Mouse (Mus musculus): ENCODE measurements at regions not wholly inside any gene's neighbourhood (a gene's known extent, or its start where the extent isn't known, plus 50 kb on each side); places are given as distances from the start of the nearest gene placed in this dataset.

DNA sequence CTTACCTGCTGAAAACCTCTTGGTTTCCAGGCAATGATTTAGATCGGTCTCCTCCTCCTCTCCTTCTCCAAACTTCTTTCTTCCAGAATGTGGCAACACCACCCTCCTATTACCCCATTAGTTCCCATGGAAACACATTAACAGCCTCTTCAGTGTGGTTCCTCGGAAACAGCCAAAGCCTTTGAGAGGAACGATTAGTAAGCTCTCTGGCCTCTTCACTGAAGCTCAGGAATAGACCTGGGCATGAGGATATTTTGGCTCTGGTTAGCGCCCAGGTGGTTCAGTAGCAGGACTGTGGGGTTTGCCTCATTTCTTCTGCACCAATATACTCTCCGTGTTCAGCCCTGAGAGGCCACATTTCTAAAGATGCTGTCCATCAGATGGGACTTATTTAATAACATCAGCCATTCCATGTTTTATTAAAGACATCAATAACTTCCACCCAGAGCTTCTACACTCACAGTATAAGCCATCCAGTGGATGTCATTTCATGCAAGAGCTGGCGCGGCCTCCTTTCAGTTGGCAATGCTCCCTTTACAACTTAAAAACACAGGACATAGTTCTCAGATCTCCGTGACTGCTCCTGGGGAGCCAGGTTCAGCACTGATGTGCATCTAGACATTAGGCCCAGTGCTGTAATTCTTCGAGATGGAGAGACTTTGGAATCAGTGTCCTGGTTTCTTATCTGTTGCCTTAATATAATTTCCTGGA is 52.9 kb upstream of the Tcl1b2 start:
- 25% methylated on average over 9 of the region's 9 CpGs for whole genome bisulfite sequencing

DNA sequence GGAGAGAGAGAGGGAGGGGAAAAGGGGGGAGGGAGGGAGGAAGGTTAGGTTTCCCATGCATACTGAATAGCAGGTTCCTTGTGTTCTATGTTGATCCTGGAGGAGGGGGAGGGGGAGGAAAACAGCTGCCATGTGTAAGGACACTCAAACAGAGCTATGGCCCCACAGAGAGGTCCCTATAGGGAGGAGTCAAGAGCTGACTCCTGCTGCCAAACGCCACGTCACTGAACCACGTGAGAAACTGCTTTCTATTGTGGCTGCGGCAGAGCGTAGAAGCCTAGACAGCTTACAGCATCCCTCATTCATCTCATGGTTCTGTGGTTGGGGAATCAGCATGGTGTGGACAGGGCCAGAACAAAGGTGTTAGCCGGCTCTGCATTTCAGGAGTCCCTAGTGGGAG is 52.3 kb upstream of the Tcl1b2 start:
- peak overlapping the region; percentile 11; the same call in 1 of the 2 replicates for H3K4me2 ChIP-seq
- H3K27me3 ChIP-seq (replicated peaks): no peaks in the 10 kb centered on the region
- no peaks in the 10 kb centered on the region for H3K36me3 ChIP-seq
- no peak overlapping the region for H3K9ac ChIP-seq (replicated peaks)
- peaks cover 26% of the 10 kb centered on the region for H3K4me1 ChIP-seq
- no peak overlapping the region for H3K4me3 ChIP-seq (replicated peaks)
- no peaks in the 10 kb centered on the region for H3K9me3 ChIP-seq (replicated peaks)
- ATAC-seq (ENCODE audit: low FRiP score): peak; percentile 81
- WGBS: 17% methylated on average over 6 of the region's 6 CpGs
- H3K27ac ChIP-seq (replicated peaks): peak overlapping the region; percentile 84

More for the DNA sequence above, 52.9 kb upstream of the Tcl1b2 start:
- Histone ChIP-seq H3K27me3 (replicated peaks) (no peaks in the 10 kb centered on the region), H3K9me3 (replicated peaks) (no peaks in the 10 kb centered on the region), H3K4me2 (peak overlapping the region; percentile 11; the same call in 1 of the 2 replicates), H3K4me1 (peaks cover 26% of the 10 kb centered on the region), H3K36me3 (no peaks in the 10 kb centered on the region), H3K27ac (replicated peaks) (peak overlapping the region; percentile 84), H3K9ac (replicated peaks) (no peak overlapping the region), H3K4me3 (replicated peaks) (no peak overlapping the region)
- peak; percentile 72 for ATAC-seq (ENCODE audit: low FRiP score)
